Mouse (Mus musculus) small intestine, adult 2 months (tissue): Measurements from ENCODE around the gene Col4a2.

Experiments
- CTCF ChIP-seq: fragments of 200-500 bp; IDR thresholded peaks from 2 replicates; pipeline ENCODE4 v1.5.1; 2012; ENCODE audit warnings: low read depth, mild to moderate bottlenecking, control low read depth, inconsistent platforms, low read length, moderate library complexity, mixed read lengths; ENCODE audit not compliant: insufficient replicate concordance, insufficient read length; ENCODE audit errors: extremely low read depth
- POLR2A ChIP-seq: fragments of 200-500 bp; IDR thresholded peaks from 2 replicates; pipeline ENCODE4 v1.6.1; 2012; ENCODE audit warnings: low read depth, mild to moderate bottlenecking, control low read depth, inconsistent platforms, low read length, moderate library complexity

DNA sequence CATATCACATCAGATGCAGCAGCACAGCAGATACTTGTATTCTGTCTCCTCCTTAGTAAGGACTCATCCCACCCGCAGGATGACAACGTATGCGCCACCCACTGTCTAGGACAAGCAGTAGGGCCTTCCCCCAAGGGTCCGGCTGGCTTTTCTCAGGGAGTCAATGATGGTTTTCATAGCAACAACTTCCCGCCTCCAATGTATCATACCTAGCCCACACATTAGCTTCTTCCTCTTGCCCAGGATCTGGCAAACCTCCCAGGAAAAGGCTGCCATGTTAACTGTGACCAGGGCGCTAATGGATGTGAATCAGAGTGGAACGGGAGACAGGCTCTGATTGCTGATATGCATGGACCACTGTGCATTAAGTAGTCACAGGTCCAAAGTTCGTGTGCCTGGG, 12.2 kb upstream of the Col4a2 start:
- no peak for TF ChIP-seq CTCF
- TF ChIP-seq POLR2A: no peak
